Comparison of ENCODE assay signal across 14 mouse cellular contexts in the genomic region with DNA sequence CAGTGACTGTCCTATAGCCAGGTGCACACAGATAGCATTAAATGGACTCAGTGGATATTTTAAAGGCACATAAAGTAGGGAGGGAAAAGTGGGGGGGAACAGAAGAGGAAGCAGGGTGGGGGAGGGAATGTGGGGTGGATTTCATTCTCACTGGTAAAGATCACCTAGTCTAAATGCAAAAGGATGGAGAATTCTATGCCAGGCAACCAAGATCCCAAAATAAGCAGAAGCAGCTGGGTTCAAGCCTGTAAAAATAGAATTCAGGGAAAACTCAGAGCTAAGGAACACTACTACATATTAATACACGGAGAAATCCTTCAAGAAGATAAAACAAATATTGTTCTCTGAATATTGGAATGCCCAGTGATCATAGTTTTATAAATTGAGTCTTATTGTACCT. TPM values are rescaled to one million over a fixed set of nuclear protein-coding genes. Genes with fewer than 3 reads are reported as not detected.
"Had no signal": no experiment of that assay in that cellular context is flagged by ENCODE, and none has a peak within 500 bp of the region (broad histone marks: within the 10 kb centered on the region; RNA-seq: fewer than 3 reads in every experiment).

No protein-coding gene starts in this region.

- DNase-seq: lung, adult 18-20 months; lung, embryonic 14.5 days; lung, postnatal 10 days; lung, postnatal 4 days; midbrain, embryonic 14.5 days; right cerebral cortex, postnatal 14 days; thymus, adult 18-20 months; thymus, postnatal 14 days; thymus, postnatal 36 days had no signal

RNA-seq across cellular contexts. Expression of a gene that starts 3.4 kb away (rescaled TPM):
- total RNA-seq: megakaryocyte, adult 5-6 weeks; megakaryocyte-erythroid progenitor cell, adult 5-6 weeks; midbrain, postnatal 0 days; monocyte, adult 5-6 weeks; neutrophil, adult 5-6 weeks had no signal

RNA-seq across cellular contexts. Expression of a gene that starts 5.1 kb away (rescaled TPM):
- total RNA-seq: megakaryocyte, adult 5-6 weeks; megakaryocyte-erythroid progenitor cell, adult 5-6 weeks; midbrain, postnatal 0 days; monocyte, adult 5-6 weeks had no signal

RNA-seq across cellular contexts. Expression of a gene that starts 13.3 kb away (rescaled TPM):
- total RNA-seq: megakaryocyte, adult 5-6 weeks; monocyte, adult 5-6 weeks; neutrophil, adult 5-6 weeks had no signal

RNA-seq across cellular contexts. Expression of a gene that starts 37.8 kb away (rescaled TPM):
- total RNA-seq: megakaryocyte, adult 5-6 weeks; megakaryocyte-erythroid progenitor cell, adult 5-6 weeks; midbrain, postnatal 0 days; monocyte, adult 5-6 weeks; neutrophil, adult 5-6 weeks had no signal
